Mouse (Mus musculus): ENCODE measurements at regions not wholly inside any gene's neighbourhood (a gene's known extent, or its start where the extent isn't known, plus 50 kb on each side); places are given as distances from the start of the nearest gene placed in this dataset.

DNA sequence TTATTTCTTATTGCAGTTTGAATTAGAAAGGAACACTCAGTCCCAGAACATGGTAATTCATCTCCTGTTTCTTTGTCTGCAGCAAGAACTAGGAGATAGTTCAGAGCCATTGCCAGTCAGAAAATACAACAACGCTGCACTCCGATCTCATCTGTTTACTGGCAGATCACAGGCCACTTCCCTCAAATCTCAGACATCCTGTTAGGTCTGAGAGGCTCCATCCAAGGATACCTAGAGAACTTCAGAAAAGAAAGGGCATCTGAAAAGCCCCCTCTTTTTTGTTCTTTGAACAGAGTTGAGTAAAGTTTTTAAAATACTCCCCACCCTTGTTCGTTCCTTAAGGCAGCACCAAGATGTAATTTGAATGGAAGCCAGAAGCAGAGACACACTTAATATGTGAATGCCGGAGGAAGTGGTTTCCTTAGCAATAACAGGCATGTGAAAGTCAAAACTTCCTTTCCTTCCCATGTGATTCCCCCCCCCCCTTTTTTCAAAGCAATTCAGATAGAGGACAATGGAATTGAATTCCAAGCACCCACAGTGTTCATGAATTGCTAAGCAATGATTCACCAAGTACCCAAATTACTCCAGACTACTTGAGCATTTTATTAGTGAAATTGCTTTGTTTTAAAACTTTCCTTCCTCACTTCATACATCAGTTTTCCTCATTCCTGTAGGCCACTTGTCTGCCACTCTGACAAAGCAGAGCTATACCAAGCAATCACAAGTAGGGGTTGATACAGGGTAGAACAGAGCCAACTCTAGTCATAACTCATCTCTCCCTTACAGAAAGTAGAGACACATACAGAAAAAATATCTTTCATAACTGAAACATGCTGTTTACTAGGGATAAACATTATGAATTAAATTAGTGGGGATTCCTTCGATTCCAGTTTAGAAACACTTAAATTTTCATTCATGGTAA, 100.7 kb upstream of the 4933415F23Rik start:
- 40% methylated on average over 5 of the region's 5 CpGs for WGBS
- no peak overlapping the region for H3K9ac ChIP-seq
- H3K4me2 ChIP-seq = no peak overlapping the region
- H3K36me3 ChIP-seq = no peaks in the 10 kb centered on the region
- ATAC-seq (ENCODE audit: insufficient read depth, low FRiP score, low read depth) = no peak
- H3K27me3 ChIP-seq (replicated peaks) = no peaks in the 10 kb centered on the region
- H3K4me3 ChIP-seq (replicated peaks) = no peak overlapping the region
- peak overlapping the region; percentile 53; the same call in 1 of the 2 replicates for H3K27ac ChIP-seq
- no peaks in the 10 kb centered on the region for H3K9me3 ChIP-seq
- no peaks in the 10 kb centered on the region for H3K4me1 ChIP-seq

DNA sequence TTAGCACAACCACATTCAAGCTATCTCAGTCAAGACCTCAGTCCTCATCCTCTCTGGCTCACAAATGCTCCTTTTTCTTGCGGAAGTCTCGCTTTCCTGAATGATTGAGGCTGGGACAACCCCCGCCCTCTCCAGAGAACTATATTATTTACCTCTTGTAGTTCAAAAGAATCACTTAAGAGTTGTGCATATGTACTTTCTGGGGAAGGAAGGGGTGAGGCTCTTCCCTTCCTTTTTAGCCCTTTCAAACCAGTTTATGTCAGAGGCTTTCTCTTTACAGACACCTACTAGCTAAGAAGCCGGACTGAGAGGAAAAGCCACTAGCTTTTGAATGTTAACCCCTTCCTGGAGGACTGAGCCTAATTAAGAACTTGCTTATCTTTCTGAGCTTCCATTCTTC, 98.4 kb upstream of the 4933415F23Rik start:
- Histone ChIP-seq H3K9me3 (no peaks in the 10 kb centered on the region), H3K9ac (no peak overlapping the region), H3K27ac (no peak overlapping the region), H3K4me3 (replicated peaks) (no peak overlapping the region), H3K36me3 (no peaks in the 10 kb centered on the region), H3K4me1 (no peaks in the 10 kb centered on the region), H3K4me2 (no peak overlapping the region), H3K27me3 (replicated peaks) (no peaks in the 10 kb centered on the region)
- no peak for ATAC-seq (ENCODE audit: insufficient read depth, low FRiP score, low read depth)
- WGBS = 38% methylated on average over 4 of the region's 4 CpGs

- Histone ChIP-seq H3K36me3 (no peaks in the 10 kb centered on the region), H3K27ac (no peak overlapping the region), H3K27me3 (replicated peaks) (no peaks in the 10 kb centered on the region), H3K4me1 (0 out of 2 replicates have a peak, but pooled peaks cover 3% of the 10 kb centered on the region), H3K9ac (no peak overlapping the region), H3K9me3 (no peaks in the 10 kb centered on the region), H3K4me3 (replicated peaks) (no peak overlapping the region), H3K4me2 (no peak overlapping the region)
- no peak for ATAC-seq (ENCODE audit: insufficient read depth, low FRiP score, low read depth)
- 76% methylated on average over 3 of the region's 3 CpGs for WGBS
These were observed 88.4 kb upstream of the 4933415F23Rik start for GRCm38 (mm10) chr1:23190316-23191005.

DNA sequence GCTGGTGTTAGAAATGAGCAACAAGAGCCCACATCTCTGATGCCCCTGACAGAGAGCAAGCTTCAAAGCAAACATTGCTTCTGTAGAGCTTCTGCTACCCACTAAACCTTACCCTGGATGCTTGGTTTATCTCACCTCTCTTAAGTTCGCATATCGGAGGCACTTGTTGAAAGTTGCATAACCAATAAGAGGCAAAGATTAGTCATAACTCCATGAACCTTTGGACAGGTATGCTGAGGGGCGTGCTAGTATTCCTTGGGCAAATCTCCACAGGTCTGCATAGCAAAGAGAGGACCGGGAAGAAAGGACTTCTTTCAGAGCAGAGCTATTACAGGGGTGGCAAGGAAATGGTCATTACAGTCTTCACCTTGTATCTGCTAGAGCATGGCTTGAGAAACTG, 87.7 kb upstream of the 4933415F23Rik start:
- no peak overlapping the region for H3K27ac ChIP-seq
- H3K4me3 ChIP-seq (replicated peaks) = no peak overlapping the region
- no peak overlapping the region for H3K9ac ChIP-seq
- no peak overlapping the region for H3K4me2 ChIP-seq
- no peaks in the 10 kb centered on the region for H3K36me3 ChIP-seq
- no peak for ATAC-seq (ENCODE audit: insufficient read depth, low FRiP score, low read depth)
- H3K27me3 ChIP-seq (replicated peaks) = no peaks in the 10 kb centered on the region
- no peaks in the 10 kb centered on the region for H3K9me3 ChIP-seq
- WGBS = 82% methylated on average over 4 of the region's 4 CpGs
- 0 out of 2 replicates have a peak, but pooled peaks cover 3% of the 10 kb centered on the region for H3K4me1 ChIP-seq

- 42% methylated on average over 5 of the region's 5 CpGs for WGBS
- Histone ChIP-seq H3K4me2 (no peak overlapping the region), H3K27ac (peak overlapping the region; percentile 5; the same call in 1 of the 2 replicates), H3K36me3 (no peaks in the 10 kb centered on the region), H3K4me1 (0 out of 2 replicates have a peak, but pooled peaks cover 3% of the 10 kb centered on the region), H3K4me3 (replicated peaks) (no peak overlapping the region), H3K9me3 (no peaks in the 10 kb centered on the region), H3K27me3 (replicated peaks) (no peaks in the 10 kb centered on the region), H3K9ac (no peak overlapping the region)
- ATAC-seq (ENCODE audit: insufficient read depth, low FRiP score, low read depth) = no peak
These were observed 86.2 kb upstream of the 4933415F23Rik start for GRCm38 (mm10) chr1:23188216-23188615.

- WGBS = 52% methylated on average over 6 of the region's 6 CpGs
- 0 out of 2 replicates have a peak, but pooled peaks have one; percentile 50 for ATAC-seq (ENCODE audit: insufficient read depth, low FRiP score, low read depth)
- Histone ChIP-seq H3K9ac (no peak overlapping the region), H3K27ac (peak overlapping the region; percentile 5; the same call in 1 of the 2 replicates), H3K4me3 (replicated peaks) (no peak overlapping the region), H3K27me3 (replicated peaks) (no peaks in the 10 kb centered on the region), H3K36me3 (no peaks in the 10 kb centered on the region), H3K4me1 (0 out of 2 replicates have a peak, but pooled peaks cover 3% of the 10 kb centered on the region), H3K9me3 (no peaks in the 10 kb centered on the region), H3K4me2 (0 out of 2 replicates have a peak overlapping the region, but pooled peaks have one; percentile 10)
These were observed 85.6 kb upstream of the 4933415F23Rik start for GRCm38 (mm10) chr1:23187446-23188206.

- 0 out of 2 replicates have a peak, but pooled peaks cover 3% of the 10 kb centered on the region for H3K4me1 ChIP-seq
- no peak overlapping the region for H3K4me3 ChIP-seq (replicated peaks)
- no peaks in the 10 kb centered on the region for H3K36me3 ChIP-seq
- no peak for ATAC-seq (ENCODE audit: insufficient read depth, low FRiP score, low read depth)
- 69% methylated on average over 9 of the region's 9 CpGs for WGBS
- H3K27ac ChIP-seq = no peak overlapping the region
- no peak overlapping the region for H3K4me2 ChIP-seq
- no peaks in the 10 kb centered on the region for H3K27me3 ChIP-seq (replicated peaks)
- H3K9me3 ChIP-seq = no peaks in the 10 kb centered on the region
- H3K9ac ChIP-seq = no peak overlapping the region
These were observed 82.7 kb upstream of the 4933415F23Rik start for GRCm38 (mm10) chr1:23184728-23185127.

GRCm38 (mm10) chr1:23182541-23182940, 80.5 kb upstream of the 4933415F23Rik start:
- Histone ChIP-seq H3K9ac (no peak overlapping the region), H3K27ac (no peak overlapping the region), H3K4me1 (no peaks in the 10 kb centered on the region), H3K9me3 (no peaks in the 10 kb centered on the region), H3K4me3 (replicated peaks) (no peak overlapping the region), H3K36me3 (no peaks in the 10 kb centered on the region), H3K27me3 (replicated peaks) (no peaks in the 10 kb centered on the region), H3K4me2 (no peak overlapping the region)
- ATAC-seq (ENCODE audit: insufficient read depth, low FRiP score, low read depth) = no peak

DNA sequence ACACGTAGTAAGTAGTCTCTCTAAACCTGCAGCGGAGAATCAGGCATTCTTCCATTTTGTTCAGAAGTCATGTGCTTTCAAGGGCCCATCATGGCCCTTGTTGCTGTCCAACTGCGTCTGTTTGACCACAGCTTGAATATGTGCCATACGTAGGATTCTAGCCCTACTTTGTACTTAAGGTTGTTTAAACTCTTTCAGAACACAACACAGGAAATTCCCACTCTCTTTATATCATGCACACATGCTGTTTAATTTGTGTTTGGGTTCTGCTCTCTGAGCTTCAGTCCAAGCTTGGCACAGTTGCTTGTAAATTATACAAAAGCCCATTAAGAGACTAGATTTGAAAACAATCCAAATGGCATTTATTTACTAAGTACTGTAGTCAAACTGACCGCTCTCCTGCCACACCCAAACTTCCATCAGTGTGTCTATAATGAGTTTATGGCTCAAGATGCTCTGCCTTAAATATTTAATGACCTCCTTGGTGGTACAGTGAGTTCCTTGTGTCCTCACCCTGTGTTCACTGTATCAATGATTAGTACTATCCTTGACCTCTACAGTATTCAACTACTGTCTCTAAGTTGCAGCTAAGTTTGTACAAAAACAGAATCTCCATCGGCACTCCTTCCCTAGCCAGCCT, 76.4 kb upstream of the 4933415F23Rik start:
- no peaks in the 10 kb centered on the region for H3K36me3 ChIP-seq
- no peak overlapping the region for H3K27ac ChIP-seq
- no peaks in the 10 kb centered on the region for H3K4me1 ChIP-seq
- no peak overlapping the region for H3K4me2 ChIP-seq
- WGBS = 62% methylated on average over 6 of the region's 6 CpGs
- no peaks in the 10 kb centered on the region for H3K9me3 ChIP-seq
- no peak for ATAC-seq (ENCODE audit: insufficient read depth, low FRiP score, low read depth)
- no peaks in the 10 kb centered on the region for H3K27me3 ChIP-seq (replicated peaks)
- no peak overlapping the region for H3K9ac ChIP-seq
- H3K4me3 ChIP-seq (replicated peaks) = no peak overlapping the region

- Histone ChIP-seq H3K4me1 (no peaks in the 10 kb centered on the region), H3K27ac (no peak overlapping the region), H3K4me3 (replicated peaks) (no peak overlapping the region), H3K9ac (no peak overlapping the region), H3K36me3 (no peaks in the 10 kb centered on the region), H3K27me3 (replicated peaks) (no peaks in the 10 kb centered on the region), H3K4me2 (no peak overlapping the region), H3K9me3 (no peaks in the 10 kb centered on the region)
- no peak for ATAC-seq (ENCODE audit: insufficient read depth, low FRiP score, low read depth)
- WGBS = 75% methylated on average over 11 of the region's 11 CpGs
These were observed 72.0 kb upstream of the 4933415F23Rik start for GRCm38 (mm10) chr1:23174022-23174421.

DNA sequence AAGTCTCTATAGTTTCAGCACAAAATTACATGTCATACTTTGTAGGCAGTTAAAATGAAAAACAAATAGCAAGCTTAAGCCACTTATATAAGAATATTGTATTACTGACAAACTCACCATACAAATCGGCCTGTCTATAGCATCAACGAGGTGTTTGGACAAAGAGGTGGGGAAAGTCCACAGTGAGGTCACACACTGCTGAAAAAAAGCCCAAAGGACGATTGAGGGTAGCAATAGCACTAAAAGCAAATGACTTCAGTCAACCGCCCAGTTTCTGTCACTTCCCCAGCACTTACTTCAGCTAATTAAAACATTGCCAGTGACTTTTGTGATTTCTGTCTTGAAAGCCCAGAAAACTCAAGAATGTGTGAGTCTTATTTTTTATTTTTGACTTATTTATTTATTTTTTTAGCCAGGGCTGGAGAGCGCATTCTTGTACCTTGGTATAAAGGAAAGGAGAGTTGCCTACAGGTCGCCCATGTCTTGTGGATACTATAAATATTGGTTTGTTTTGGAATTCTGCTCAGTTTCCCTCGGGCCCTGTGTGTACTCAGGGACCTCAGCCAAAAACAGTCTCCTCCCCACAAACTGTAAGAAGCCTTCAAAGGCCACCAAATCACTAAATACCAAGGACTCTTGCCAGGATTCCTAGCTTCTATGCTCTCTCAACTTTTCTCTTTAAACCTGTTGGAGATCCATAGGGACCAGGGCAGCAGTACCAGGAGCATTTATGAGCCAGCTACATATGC, 71.2 kb upstream of the 4933415F23Rik start:
- no peak for ATAC-seq (ENCODE audit: insufficient read depth, low FRiP score, low read depth)
- H3K9me3 ChIP-seq = no peaks in the 10 kb centered on the region
- no peaks in the 10 kb centered on the region for H3K27me3 ChIP-seq (replicated peaks)
- H3K4me2 ChIP-seq = no peak overlapping the region
- WGBS = 54% methylated on average over 7 of the region's 7 CpGs
- H3K27ac ChIP-seq = no peak overlapping the region
- H3K36me3 ChIP-seq = no peaks in the 10 kb centered on the region
- H3K4me1 ChIP-seq = no peaks in the 10 kb centered on the region
- no peak overlapping the region for H3K4me3 ChIP-seq (replicated peaks)
- no peak overlapping the region for H3K9ac ChIP-seq

All from stomach, embryonic 15.5 days (tissue).